Mouse (Mus musculus): ENCODE data around the gene Olfr598.

GRCm38 (mm10) chr7:103362555-103362954 is 39.2 kb downstream of the Olfr598 start, which contains the start of gene Olfr601:
- no peak for TF ChIP-seq ZNF384 (IDR thresholded peaks at IDR 0.05; ENCODE audit: low read depth, low read length)
- no peak for TF ChIP-seq HCFC1 (IDR thresholded peaks at IDR 0.05; ENCODE audit: borderline replicate concordance, insufficient read depth, low read length)
- no peak for TF ChIP-seq CHD2 (IDR thresholded peaks at IDR 0.05; ENCODE audit: low read depth, low read length)
- TF ChIP-seq ZC3H11A (IDR thresholded peaks at IDR 0.05; ENCODE audit: borderline replicate concordance, low read depth, low read length), result no peak

Measured in ES-E14 (cell line).